Mouse (Mus musculus) thymus, postnatal 0 days (tissue): ENCODE measurements around the gene Rab3il1. TPM values are rescaled to one million over a fixed set of nuclear protein-coding genes. Genes with fewer than 3 reads are reported as not detected.

Source experiments
- DNase-seq: peaks from one replicate; pipeline ENCODE4 v3.0.0-alpha.2; 2015; ENCODE audit warnings: low spot score
- polyA plus RNA-seq: library from polyadenylated mRNA; unstranded; fragments of >200 nt; fragmentation: Nextera tagmentation; extraction: Ambion mirVana; gene quantifications from 2 replicates; pipeline ENCODE4 v1.2.1, GENCODE M21; 2015

Rab3il1 gene
- polyA plus RNA-seq, 1 experiment from 2014 or later = 12.6 TPM

DNA sequence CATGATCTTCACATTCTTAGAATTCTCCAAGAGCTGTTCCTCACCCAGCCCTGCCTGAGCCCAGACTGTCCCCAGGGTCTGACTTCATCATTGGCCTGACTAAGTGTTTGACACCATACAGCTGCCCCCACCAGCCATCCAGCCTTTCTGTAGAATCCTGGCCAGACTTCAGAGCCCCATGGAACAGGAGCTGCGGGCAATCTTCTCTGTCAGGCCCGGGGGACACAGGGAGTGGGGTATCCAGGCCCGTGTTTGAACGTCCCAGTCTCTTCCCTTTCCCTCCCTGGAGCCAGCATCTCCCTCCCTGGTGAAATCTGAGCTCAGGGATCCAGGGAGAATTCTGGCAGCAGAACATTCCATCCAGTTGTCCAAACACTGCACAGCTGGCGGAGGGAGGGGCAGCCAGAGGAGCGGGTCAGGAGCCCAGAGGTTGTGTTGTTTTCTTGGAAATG, 11.4 kb downstream of the Rab3il1 start:
- DNase-seq = no peak

DNA sequence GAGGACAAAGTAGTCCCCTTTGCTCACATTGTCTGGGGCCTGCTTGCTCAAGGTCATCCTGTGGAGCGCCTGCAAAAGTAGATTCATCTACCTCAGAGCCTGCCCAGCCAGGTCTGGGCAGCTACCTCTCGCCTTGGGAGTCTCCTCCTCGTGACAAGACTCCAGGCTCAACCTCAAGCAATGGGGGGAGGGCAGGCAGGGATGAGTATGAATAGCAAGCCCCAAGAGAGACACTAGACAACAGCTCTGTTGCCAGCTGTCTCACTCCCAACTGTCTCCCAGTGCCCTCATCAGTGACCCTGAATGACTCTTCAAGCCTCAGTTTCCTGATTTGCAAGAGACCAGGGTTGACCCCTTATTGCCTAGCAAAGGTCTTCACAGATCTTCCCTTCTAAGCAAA, 11.9 kb downstream of the Rab3il1 start:
- DNase-seq = no peak

DNA sequence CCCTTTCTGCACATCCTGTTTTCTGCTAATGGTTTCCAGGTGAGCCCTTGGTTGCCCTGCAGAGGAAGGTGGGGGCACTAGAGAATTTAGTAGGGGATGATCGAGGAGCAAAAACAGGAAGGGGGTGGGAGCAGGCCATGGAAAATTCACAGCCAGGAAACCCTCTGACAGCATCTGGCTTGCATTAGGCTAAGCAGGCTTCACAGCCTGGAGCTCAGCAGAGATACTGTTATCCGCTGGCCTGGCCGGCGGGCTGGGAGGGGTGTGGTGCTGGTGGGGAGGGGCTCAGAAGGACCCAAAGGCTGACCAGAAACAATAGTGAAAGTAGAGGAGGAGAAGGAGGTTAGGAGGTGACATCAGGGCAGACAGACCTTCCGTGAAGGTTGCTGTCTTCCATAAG, 12.4 kb downstream of the Rab3il1 start:
- no peak for DNase-seq

DNA sequence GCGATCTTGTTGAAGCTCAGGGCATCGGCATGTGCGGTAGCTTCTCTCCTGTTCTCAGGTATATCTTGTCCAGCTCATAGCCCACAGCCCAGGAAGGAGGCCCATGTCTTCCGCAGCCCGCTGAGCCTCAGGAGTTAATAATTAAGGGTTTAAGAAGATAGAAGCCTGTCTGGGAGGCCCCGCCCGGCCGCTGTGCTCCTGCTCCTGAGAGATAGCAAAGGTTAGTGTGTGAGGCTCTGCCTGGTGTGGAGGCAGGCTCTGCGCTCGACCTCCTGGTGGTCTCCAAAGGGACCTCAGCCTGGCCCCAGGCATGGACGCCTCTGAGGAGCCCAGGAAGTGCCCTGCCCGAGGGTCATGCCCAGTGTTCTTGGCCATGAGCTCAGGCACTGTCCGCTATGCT, 13.4 kb downstream of the Rab3il1 start:
- no peak for DNase-seq

- DNase-seq = no peak
These were observed 14.0 kb downstream of the Rab3il1 start for GRCm38 (mm10) chr19:10015442-10015841.

DNA sequence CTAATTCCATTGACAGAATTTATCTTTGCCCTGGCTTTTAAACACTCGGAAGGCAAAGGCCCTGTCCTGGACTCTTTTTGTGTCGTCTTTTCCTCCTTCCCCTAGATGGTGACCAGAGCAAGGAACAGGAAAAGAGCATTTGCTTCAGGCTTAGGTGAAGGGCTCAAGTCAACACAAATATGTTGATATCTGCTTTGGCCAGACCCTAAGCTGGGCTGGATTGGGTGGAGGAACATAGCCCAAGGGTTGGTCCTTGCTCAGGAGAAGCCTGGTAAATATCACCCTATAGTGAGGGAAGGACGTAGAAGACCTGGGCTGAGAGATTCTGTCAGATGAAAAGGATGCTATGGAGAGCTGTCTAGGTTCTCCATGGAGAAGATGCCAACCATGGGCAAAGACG, 14.7 kb downstream of the Rab3il1 start:
- no peak for DNase-seq

DNA sequence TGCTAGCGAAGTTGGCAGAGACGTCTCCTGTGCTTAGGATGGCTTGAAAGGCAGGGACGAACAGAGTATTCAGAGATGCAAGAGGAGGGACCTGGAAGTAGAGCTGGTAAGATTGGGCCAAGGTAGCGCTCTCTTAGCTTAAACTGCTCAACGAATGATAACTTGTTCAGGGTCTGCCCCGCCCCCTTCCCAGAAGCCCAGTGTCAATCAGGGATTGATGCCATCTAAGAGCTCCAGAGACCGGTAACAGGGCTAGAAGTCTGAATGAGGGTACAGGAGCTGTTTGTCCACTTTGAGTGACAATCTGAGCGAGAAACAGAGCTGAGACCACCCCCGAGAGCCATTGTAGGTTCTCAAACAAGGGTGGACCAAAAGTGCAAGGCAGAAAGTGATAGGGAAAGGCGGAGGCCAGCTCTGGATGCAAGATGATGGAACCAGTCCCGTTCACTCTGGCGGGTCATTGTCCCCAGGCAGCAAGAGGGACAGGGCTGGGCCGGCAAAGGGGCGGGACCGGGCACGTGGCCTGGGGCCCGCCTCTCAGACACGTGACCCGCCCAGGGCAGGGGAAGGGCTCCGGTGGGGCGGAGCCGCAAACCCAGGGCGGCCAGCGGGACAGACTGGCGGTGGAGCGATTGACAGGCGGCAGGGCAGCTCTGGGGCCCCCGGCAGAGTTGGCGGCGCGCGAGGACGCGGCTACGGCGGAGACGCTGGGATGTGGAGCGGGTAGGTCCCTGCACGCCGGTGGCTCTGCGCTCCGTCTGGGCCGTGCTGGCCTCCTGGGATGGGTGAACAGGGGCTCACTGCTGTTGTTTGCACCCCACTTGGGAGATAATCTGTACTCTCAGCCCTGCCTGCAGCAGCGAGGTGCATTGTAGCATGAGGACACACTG, 16.4 kb downstream of the Rab3il1 start:
- peak; percentile 43 for DNase-seq

DNA sequence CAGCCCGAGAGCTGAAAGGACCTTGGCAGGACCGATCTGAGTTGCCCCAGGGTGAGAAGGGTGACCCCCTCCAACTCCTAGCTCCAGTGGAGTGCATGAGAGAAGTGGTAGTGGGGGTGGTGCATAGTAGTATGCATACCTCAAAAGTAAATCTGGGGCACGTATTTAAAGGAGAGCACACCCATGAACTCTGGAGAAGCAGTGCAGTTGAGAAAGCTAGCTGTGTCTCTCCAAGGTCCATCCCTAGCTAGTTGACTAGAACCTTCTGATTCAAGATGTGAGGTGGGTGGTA, 17.0 kb downstream of the Rab3il1 start:
- no peak for DNase-seq

- no peak for DNase-seq
These were observed 17.8 kb downstream of the Rab3il1 start for GRCm38 (mm10) chr19:10019214-10019760.

GRCm38 (mm10) chr19:10021981-10022380, 20.5 kb downstream of the Rab3il1 start:
- no peak for DNase-seq

DNA sequence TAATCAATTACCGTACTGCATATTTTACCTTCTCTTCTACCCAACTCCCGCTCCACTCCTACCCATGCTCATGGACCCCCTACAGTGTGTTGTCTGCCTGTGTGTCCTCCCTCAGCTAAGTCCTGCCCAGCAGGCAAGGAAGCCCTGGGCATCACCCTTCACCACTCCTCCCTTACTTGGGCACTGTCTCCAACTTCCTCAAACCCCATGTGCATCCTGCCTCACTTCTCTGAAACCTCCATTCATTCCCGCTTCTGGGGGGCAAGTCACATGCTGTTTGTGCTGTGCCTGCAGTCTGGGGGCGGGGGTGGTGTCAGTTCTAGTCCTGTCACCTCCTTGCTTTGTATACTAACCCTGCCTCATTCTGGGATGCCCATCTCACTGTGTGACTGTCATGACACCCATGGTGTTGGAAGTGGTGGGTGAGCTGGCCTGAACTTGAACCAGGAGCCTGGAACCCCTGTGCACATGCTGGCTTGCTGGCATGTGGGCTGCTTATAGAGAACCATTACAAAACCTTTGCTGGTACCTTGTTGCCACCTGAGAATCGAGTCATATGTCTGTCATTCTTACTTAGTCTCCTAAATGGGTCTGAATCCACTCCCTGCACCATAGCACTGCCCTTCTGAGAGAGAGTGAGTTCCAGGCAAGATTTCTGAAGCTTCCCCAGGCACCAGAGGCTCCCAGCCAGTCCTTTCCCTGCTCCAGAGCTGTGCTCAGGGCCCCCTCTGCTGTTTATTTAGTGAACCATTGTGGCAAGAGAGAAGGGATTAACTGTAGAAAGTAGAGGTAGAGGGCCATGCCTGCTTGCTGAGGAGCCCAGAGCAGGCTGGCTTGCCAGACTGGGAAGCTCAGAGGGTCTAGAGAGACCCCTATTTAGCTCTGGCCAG, 21.2 kb downstream of the Rab3il1 start:
- no peak for DNase-seq

DNA sequence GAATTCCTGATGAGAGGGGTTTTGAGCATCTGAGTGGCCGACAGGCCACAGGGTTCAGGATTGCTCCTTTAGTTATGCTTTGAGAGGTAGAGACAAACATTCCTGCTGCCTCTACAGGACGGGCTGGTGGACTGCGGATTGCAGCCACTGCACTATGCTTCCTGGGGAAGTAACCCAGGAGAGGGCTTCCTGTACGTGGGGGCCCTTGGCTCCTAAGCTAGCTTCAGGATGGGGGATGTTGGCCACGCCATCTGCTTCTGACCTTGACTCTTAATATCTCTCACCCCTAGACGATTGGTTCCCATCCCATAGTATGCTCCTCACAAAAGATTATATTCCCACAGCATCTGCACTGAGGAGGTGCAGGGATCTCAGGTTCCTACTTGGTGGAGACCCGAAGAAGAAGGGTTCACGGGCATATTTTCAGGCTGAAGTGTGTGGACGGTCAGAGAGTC, 21.9 kb downstream of the Rab3il1 start:
- no peak for DNase-seq

DNA sequence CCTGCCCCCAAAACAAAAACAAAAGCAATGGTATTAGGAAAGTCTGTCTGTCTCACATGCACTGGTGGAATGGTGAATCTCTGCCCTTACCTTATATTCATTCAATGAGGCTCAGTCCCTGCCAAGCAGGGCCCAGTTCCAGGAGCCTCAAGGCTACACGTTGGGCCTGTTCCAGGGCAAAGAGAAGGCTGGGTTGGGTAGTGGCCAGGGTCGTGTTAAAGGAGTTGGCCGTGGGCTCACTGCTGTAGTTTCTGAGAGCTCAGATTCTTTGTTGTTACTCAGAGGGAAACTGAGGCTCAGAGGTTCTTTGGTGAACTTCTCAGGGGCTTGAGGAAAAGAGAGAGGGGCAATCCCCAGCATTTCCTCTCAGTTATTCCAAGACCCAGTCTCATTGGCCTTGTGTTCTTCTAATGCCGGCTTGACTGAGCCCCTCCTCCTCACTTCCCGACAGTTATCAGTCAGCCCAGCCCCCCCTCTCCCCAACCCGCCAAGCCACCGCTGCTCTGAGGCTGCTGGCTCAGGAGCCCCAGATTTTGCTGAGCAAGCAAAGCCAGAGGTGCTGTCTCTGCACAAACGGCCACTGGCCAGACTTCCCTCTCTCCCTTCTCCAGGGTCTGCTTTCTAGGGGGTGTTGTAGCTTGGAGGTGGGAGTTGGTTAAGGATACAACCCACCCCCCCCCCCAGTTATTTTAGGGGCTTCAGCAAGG, 23.9 kb downstream of the Rab3il1 start:
- DNase-seq = no peak

DNA sequence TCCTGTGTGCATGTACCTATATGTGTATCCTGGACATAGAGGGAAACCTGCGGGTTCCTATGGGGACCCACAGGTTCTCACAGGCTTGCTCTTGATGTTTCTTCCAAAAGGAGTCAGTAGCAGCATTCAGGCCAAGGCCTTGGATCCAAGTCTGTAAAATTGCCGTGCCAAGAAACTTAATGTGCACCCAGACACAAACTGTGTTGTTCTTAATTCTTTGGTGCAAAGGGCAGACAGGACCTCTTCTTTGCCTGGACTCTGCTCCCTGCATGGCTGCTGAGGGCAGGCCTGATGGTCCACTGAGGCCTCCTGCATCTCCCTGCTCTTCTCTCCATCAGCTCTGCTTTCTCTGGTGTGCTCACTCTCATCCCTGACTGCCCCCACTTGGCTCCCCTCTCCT, 28.3 kb downstream of the Rab3il1 start:
- no peak for DNase-seq

GRCm38 (mm10) chr19:10033211-10033973, 31.9 kb downstream of the Rab3il1 start:
- peak; percentile 79 for DNase-seq

GRCm38 (mm10) chr19:10034356-10034755, 32.9 kb downstream of the Rab3il1 start:
- no peak for DNase-seq

DNA sequence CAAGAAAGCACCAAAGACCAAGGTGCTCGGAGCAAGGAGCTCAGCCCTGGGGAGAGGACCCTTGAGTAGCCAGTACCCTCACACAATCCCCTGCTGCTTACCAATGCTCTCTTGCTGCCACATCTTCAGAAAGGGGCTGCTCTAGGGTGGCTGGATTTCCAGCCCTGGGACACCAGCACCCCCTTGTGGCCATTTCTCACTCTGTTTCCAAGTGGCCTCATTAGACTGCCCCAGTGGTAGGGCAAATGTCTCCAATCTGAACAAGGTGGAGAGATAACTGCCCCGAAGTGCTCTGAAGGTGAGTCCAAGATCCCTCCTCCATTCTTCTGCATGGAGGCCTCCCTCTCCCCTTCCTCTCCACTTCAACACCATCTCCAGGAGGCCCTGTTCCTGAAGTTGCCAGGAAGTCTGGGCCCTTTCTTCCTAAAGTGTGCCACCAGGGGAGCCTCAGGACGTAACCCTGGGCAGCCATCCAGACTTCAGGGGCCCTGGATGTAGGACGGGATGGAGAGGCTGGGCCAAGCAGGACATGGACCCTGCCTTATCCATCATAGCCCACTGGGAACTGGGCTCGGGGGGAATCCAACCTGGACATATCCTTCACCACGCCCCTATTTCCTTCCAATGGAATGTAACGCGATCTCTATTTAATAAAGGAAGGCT, 33.4 kb downstream of the Rab3il1 start:
- peak; percentile 83 for DNase-seq

DNA sequence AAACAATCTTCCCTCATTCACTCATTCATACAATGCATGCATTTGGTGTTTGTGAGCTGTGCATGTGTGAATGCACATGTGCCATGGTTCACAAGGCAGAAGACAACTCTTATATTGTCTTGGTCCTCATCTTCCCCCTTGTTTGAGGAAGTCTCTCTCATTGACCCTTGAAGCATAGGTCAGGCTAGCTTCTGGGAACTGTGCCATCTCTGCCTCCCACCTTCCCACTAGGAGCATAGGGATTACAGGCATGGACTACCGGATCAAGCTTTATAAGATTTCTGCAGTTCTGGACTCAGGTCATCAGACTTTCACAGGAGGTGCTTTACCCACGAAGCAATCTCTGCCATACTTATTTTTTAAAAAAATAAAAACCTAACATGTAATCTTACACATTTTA, 36.1 kb downstream of the Rab3il1 start:
- no peak for DNase-seq

GRCm38 (mm10) chr19:10038364-10038763, 36.9 kb downstream of the Rab3il1 start:
- DNase-seq = no peak

DNA sequence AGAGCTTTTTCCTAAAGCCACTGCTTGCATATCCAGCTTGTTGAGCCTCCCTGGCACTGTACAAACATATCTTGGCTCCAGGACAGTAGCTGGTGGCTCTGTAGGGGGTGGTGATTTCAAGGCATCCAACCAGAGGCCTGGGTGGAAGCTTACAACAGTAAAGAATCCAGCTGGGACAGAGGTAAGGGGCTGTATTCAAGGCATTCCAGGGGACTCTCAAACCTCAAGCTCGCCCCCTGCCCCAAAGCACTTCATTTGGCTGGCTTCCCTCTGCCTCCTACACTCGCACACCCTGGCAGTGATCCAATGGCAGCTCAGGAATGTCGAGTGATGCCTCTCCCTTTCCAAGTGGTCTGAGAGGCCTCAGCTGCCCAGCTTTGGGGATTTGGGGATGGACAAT, 37.4 kb downstream of the Rab3il1 start:
- no peak for DNase-seq
